Mouse (Mus musculus): ENCODE results near the gene Bet1l.

DNA sequence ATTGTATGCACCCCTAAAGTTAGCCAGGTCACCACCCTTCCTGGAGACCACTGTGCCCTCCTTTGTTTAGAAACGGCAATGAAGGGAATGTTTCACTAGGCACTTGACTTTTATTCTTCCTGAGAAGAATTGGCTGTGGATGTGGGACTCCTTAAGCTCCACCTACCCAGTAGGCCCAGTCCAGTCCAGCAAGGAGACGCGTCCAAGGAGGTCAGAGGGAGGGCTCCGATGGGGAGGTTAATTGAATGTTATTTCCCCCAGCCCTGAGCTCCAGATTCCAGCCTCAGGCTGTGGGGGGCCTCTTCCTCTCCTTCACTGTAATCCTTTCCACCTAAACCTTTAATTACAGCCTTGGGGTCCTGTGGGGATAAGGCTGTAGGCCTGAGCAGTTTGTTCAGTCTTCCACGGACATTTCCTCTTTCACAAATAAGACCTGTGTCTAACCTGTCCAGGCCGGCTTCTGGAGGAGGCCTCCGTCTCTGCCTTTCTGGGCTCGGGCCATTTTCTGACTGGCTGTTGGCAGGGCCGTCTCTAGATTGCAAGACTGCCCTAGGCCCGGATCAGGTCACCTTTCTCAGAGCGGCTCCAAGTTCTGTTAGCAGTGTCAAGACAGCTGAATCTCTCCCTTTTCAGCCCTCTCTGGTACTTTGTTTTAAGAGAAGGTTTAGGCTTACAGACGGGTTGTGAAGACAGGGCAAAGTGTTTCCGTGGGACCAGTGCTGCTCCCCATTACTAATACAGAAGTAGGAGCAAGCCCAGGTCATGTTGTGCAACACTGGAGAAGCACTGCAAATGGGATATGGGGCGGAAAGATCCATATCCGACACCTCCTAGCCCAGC, 44.9 kb upstream of the Bet1l start:
- TF ChIP-seq CTCF (IDR thresholded peaks at IDR 0.05; ENCODE audit: low read depth) (no peak), EP300 (IDR thresholded peaks at IDR 0.05; ENCODE audit: low read depth) (no peak)
